Mouse (Mus musculus) cerebellum, postnatal 25 days (tissue): ENCODE measurements at regions not wholly inside any gene's neighbourhood (a gene's known extent, or its start where the extent isn't known, plus 50 kb on each side); places are given as distances from the start of the nearest gene placed in this dataset.

Source experiments
- DNase-seq, 2 experiments: peaks; one replicate each; pipeline ENCODE4 v3.0.0; 2021; ENCODE audit warnings: mixed read lengths in 2 of 2

DNA sequence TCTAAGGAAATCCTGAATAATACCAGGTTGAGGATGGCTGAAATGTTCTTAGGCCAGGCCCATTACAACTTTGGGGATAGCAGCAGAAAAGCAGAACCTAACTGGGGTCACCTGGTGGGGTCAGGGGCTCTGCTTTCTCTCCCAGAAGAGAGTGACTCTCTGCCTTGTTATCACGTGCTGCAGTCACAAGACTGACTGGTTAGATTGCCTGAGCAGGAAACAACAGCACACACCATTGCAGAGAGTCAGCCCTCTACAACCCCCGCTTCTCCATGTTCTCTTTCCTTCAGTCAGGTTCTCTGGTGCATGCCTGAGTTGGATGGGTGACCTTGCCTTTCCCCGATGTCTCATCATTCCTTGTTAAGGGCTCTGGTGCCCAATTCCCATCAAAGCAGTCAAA is 91.2 kb upstream of the Hsd17b12 start:
- no peak for DNase-seq

DNA sequence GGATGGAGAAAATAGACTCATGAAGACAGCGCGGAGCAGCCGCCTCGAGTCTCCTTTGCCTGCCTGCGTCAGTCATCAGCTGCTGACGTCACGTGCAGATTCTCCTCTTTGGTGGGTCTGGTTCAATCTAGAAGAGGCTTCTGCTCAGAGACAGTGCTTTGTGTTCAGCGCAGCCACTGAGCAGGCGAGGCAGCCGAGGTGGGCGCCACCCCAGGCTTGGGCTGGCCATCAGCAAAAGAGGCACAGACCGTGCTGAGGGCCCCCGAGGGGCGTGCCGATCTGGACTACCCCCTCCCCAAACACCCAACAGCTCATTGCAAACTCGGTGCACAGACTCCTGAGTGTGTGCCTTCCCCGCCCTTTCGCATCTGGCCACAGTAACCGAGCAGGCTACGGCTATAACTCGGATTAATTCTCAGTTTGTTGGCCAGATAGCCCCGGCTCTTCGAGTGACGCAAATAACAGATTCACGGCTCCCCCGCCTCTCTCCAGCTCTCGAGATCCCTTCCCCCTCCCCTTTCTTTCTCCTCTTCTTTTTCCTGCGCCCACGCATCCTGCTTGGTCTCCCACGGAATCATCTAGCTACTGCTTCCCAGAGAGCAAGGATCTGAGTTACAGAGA is 89.2 kb upstream of the Hsd17b12 start:
- peak; percentile 82 to 86 for DNase-seq

DNA sequence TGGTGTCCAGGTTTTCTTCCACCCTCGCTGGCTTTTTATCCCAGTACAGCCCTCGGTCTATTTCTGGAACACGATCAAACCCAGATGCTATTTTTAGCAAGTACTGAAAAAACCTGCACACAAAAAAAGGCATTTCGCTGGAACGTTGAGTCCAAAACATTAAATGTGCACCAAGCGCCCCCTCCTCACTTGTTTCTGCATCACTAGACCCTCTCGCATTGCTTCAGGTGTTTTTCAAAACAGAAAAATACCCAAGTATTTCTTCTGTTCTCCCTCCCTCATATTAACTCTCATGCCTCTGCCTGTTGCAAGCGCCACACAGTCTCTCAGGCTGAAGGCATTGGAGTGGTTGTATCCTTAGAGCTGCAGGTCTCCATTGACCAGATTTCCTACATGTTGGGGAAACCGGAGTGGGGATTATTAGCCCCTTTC is 88.4 kb upstream of the Hsd17b12 start:
- DNase-seq, result peak; percentile 49 to 56

DNA sequence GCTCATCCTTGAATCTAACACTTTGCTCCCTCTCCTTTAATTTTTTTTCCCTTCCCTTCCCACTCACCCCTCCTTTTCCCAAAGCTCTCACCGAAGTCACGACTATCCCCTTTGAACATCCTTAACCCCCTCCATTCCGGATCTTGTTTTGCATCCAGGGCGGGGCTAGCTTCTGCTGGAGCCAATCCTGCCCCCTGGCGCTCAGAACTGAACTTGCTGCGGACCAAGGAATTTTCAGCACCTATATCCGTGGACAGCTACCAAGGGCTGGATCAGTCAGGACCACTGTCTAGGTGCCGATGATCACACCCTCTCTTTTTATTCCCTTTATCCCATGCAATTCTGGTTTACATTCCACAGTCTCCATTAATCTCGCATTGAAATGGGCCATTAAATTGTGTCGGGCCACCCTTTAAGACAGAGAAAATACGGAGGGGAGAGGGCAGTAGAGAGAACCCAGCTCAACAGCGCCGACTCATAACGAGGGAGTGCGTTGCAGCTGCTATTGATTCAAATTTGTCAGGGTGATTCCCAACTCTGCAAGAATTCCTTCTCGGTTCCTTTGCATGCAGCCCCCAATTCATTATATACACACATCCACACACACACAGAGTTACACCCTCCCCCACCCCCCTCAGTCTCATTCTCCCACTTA is 87.7 kb upstream of the Hsd17b12 start:
- DNase-seq, result peak; percentile 90 to 93

DNA sequence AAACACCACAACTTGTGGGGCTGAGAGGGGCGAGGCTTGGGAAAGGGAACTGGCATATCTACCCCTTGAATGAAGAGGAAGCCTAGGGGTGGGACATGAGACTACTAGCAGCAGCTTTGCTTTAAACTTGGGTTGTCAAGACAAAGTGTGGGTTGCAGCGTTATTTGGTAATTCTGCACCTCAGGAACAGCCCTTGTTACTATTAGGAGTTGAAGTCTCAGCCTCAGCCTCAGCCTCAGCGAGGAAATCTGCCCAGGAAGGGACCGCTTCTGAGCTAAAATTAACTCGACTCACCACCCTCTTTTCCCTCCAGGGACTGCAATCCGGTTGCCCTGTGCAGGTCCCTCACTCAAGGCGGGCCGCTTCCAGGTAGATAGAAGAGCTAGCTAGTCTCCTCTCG is 86.4 kb upstream of the Hsd17b12 start:
- peak; percentile 54 to 59 for DNase-seq

DNA sequence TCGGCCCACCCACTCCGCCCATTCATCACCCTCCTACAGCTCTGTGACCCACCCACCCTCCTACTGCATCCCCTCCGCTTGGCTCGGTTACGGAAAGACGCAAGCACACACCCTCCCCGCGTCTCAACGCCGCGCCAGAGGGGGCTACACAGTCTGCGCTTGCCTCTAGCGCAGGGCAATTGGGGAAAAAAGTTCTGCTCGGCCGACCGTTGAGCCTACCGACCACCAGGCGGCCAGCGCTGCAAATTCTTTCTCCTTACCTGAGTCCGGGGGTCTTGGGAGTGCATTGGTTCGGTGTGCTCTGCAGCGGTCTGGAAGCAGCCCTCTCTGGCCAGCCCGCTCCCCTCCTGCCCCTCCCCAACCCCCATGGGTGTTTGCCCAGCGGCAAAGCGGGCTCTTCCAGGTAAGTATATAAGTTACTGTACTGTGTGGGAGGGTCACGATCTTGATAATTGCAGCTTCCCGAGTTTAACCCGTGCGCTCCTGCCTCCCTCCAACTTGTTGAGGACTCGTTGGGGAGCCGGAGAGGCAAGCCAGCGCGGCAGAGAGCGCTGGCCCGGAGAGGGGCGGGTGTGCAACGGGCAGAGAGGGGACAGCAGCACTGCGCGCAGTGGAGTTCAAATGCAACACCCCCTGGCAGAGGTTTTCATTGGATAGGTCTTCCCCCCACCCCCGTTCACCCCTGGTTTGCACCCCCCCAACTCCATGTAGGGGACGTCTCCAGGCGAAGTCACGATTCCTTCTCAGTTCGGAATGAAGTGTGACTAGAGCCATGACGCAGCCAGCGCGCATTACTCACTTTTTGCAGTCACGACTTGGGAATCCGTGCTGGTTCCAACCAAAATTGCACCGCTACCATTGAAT is 85.5 kb upstream of the Hsd17b12 start:
- DNase-seq, result peak; percentile 55 to 64

DNA sequence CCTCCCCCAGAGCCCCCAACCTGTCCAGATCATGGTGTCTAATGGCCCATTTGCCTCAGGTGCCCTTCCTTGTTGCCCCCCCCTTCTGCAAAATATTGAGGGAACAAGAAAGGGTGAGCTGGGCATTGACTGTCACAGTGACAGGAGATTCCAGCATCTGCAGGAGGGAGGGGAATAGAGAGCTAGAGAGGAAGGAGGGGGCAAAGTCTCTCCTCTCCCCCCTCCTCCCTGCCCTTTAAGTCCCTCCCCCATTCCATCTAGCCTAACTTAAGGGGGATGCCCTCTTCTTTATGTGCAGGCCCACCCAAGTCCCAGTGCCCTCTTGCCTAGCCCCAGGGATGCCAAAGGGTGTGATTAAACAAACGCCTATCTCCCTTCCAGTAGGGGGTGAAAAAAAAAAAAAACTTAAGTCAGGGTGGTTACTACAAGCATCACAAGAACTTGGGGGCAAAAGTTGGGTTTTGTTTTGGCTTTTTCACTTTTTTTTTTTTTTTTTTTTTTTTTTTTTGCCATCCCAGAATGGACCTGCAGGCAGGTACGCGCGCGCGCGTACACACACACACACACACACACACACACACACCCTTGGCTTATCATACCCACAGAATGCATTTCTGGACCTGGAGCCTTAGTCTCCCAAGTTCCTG is 84.8 kb upstream of the Hsd17b12 start:
- DNase-seq, result peak; percentile 36 to 42

DNA sequence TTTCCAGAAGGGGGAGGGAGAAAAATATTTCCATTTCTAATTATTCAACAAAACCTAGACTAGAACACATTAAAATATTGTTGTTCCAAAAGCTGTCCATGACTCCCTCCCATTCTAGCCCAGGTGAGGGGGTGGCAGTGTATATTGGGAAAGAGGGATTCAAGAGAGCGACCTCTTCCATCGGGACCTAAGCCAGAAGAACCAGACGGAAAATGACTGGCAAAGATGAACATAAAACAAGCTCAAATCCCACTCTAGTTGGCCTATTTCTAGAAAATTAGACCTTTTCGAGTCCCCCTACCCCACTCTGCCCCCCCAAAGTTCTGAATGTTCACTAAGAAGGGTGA is 84.3 kb upstream of the Hsd17b12 start:
- DNase-seq, result peak in 1 of 2 experiments; percentile 51

DNA sequence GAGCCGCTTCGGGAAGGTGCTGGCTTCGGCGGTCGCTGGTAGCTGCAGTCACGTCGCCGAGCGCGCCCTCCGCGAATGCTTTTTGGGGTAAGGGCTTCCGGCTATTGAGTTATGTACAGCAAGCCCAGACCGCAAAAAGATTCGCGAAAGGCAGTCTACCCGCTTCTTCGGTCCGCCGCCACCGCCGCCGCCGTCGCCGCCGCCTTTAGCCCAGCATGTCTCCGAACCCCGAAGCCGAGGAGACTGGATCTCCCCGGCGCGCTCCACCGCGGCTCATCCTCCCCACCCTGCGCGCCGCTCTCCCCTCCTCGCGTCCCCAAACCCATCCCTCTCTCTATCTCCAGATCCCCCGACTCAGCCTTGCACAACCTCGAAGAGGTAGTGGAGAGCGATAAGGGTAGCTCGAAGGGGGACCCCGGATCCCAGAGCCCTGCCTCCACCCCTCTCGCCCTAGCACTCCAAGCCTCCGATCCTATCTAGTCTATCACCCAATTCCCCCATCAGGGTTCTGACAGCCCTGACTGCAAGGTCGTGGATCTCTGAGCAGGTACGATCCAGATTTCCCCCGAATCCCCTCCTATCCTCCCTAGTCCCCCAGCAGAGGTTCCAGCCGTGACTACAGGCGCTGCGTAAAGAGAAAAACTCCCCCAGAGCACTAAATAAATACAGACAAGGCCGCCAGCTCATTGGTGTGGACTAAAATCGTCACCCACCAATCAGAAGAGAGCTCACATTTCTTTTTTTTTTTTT is 83.7 kb upstream of the Hsd17b12 start:
- peak; percentile 81 to 85 for DNase-seq

DNA sequence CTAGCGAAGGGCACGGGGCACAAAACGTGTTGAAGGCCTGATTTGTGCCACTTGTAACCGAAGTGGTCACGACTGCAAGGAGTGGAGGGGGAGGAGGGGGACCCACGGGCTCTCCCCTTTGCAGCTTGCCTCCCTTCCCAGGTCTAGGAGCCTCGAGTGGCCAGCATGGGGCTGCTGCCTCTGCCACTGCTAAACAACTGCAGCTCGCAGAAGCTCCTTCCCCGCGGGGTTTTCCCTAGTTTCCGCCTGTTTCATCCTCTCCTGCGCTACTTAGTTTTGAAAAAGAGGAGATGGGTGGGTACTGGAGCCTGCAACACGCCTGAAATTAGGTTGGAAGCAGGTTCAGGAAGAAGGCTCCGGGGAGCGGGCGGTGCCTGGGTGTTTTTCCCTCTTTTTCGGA is 82.6 kb upstream of the Hsd17b12 start:
- peak; percentile 43 to 54 for DNase-seq

DNA sequence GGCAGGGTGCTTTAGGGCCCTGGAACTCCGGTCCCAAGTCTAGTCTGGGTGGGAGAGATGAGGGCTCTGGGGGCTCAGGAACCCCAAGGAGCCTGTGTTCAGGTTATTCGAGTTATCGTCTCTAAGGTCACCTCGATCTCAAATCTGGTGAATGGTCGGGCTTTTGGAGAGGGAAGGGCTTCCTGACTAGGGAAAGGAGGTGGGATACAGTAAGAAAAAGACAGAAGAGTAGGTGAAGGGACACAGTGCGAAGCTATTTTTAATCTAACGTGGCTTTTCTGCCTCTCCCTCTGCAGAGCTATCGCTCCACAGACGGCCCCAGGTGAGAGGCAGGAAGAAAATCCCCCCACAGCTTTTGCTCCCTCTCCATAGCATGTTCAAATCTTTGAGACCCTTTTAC is 81.8 kb upstream of the Hsd17b12 start:
- DNase-seq, result no peak

DNA sequence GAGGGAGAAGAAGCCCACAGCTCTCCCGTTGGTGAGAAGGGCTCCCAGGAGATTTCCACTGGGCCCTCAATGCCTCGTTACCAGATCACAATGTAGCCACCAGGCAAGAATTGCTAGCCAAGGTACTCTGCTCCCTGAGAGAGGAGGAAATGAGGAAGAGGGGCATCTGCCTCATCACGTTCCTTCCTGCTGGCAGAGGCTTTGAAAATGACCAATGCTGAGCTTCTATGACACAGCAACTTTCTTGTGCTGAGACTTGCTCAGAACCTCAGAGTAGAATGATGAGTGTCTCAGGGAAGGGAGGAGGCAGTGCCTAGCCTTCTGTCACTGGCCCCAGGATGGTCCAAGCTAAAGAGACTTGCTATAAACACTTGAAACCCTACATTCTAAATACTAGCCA is 78.7 kb upstream of the Hsd17b12 start:
- no peak for DNase-seq

DNA sequence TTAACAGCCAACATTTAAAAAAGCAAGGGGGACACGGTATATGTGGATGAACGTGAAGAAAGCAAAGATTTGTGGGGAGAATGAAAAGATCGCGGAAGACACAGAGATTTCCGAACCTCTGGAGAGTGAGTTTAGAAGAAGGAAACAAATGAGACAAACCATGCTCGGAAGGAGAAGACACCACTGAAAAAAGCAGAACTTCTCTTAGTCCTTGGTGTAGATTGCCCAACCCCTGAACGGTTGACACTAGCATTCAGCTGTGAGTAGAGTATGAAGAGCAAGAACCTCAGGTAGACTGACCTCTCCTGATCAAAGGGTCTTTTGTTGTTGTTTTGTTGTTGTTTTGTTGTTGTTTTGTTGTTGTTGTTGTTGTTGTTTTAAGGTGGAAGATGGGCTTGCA is 75.8 kb upstream of the Hsd17b12 start:
- no peak for DNase-seq

DNA sequence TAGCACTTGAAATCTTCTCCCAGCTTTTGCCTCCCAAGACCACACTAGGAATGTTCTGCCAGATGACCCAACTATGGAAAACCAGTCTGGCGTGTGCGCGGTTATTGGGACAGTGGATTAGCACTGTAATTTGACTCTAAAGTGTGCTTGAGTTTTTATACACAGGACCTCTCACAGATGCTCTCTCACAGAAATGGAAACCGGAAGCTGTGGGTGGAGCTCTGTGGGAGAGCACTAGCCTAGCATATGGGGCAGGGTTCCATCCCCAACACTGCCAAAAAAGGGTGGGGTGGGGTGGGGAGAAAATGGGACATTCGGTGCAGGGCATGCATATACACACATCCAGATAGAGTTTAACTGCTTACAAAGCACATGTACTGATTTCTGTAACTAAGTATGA is 61.7 kb upstream of the Hsd17b12 start:
- no peak for DNase-seq

DNA sequence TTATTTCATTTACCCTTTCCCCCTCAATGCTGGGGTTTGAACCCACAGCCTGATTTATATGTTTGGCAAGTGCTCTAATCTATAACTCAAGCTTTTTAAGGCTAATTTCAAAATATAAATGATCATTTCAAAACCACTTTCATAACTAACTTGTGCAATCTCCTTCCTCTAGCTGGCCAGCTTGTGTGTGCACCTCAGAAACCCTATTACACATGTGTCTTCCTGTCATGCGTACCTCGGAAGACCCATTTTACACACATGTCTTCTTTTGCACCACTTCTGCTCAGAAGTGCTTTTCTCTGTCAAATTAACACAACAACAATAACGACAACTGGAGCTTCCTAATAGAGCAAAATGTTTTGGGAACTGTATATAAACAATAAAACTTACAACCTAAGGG is 59.7 kb upstream of the Hsd17b12 start:
- no peak for DNase-seq

DNA sequence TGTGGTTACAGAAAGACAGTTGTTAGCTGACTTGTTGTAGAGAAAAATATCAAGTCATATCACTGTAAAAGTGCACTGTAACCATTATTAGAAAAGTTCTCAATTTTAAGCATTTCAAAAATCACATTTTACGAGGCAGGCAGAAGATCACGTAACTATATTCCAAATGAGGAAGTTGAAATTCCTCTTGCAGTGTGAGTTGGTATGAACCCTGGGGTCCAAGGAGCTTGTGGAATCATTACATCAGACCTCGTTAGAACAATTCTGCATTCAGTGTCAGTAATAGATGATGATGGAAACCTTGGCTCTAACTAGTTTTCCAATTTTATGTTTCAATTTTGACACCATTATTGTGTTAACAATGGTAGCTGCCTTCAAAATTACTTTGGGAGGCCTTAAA is 57.7 kb upstream of the Hsd17b12 start:
- DNase-seq, result no peak
